Mouse (Mus musculus): Measurements from ENCODE around the gene Hcar2. TPM values are rescaled to one million over a fixed set of nuclear protein-coding genes. Genes with fewer than 3 reads are reported as not detected.
A peak's percentile ranks its signal among the peaks of the same experiment; 100 is the strongest.

The Hcar2 gene
- total RNA-seq, 2 experiments from 2014 or later, result not detected

- intact Hi-C loops (cut with DNase I), result no loop called here
- Histone ChIP-seq H3K27ac (no peak overlapping the region), H3K4me3 (no peak overlapping the region)
- no peak for DNase-seq
- no peak for TF ChIP-seq CTCF (IDR thresholded peaks at IDR 0.05)
These were observed 11.3 kb downstream of the Hcar2 start for GRCm38 (mm10) chr5:123853877-123854504.

- Histone ChIP-seq H3K27ac (no peak overlapping the region), H3K4me3 (no peak overlapping the region)
- intact Hi-C loops (cut with DNase I), result no loop called here
- no peak for DNase-seq
- TF ChIP-seq CTCF (IDR thresholded peaks at IDR 0.05), result no peak
These were observed 13.9 kb downstream of the Hcar2 start for GRCm38 (mm10) chr5:123851398-123851797.

- no peak for DNase-seq
- H3K27ac ChIP-seq, result no peak overlapping the region
- H3K4me3 ChIP-seq, result peak overlapping the region; percentile 6; the same call in 1 of the 2 replicates
- intact Hi-C loops (cut with DNase I), result no loop called here
- TF ChIP-seq CTCF (IDR thresholded peaks at IDR 0.05), result no peak
These were observed 21.0 kb downstream of the Hcar2 start for GRCm38 (mm10) chr5:123844316-123844715.

- DNase-seq, result no peak
- H3K27ac ChIP-seq, result no peak overlapping the region
- no peak overlapping the region for H3K4me3 ChIP-seq
- intact Hi-C loops (cut with DNase I), result no loop called here
- TF ChIP-seq CTCF (IDR thresholded peaks at IDR 0.05), result no peak
These were observed 21.5 kb downstream of the Hcar2 start for GRCm38 (mm10) chr5:123843816-123844215.

- DNase-seq, result no peak
- no peak for TF ChIP-seq CTCF (IDR thresholded peaks at IDR 0.05)
- intact Hi-C loops (cut with DNase I), result no loop called here
- Histone ChIP-seq H3K27ac (no peak overlapping the region), H3K4me3 (no peak overlapping the region)
These were observed 22.4 kb downstream of the Hcar2 start for GRCm38 (mm10) chr5:123842935-123843282.

- Histone ChIP-seq H3K4me3 (no peak overlapping the region), H3K27ac (no peak overlapping the region)
- TF ChIP-seq CTCF (IDR thresholded peaks at IDR 0.05), result no peak
- intact Hi-C loops (cut with DNase I), result no loop called here
- DNase-seq, result no peak
These were observed 22.9 kb downstream of the Hcar2 start for GRCm38 (mm10) chr5:123842221-123842934.

GRCm38 (mm10) chr5:123837371-123837770 is 27.9 kb downstream of the Hcar2 start:
- intact Hi-C loops (cut with DNase I), result no loop called here
- DNase-seq, result no peak
- H3K4me3 ChIP-seq, result no peak overlapping the region
- H3K27ac ChIP-seq, result no peak overlapping the region
- TF ChIP-seq CTCF (IDR thresholded peaks at IDR 0.05), result no peak

GRCm38 (mm10) chr5:123834836-123835235 is 30.5 kb downstream of the Hcar2 start:
- no peak for TF ChIP-seq CTCF (IDR thresholded peaks at IDR 0.05)
- H3K27ac ChIP-seq, result no peak overlapping the region
- DNase-seq, result no peak
- H3K4me3 ChIP-seq, result no peak overlapping the region
- intact Hi-C loops (cut with DNase I), result no loop called here

GRCm38 (mm10) chr5:123832309-123832708 is 33.0 kb downstream of the Hcar2 start:
- Histone ChIP-seq H3K27ac (no peak overlapping the region), H3K4me3 (no peak overlapping the region)
- TF ChIP-seq CTCF (IDR thresholded peaks at IDR 0.05), result no peak
- intact Hi-C loops (cut with DNase I), result no loop called here
- no peak for DNase-seq

GRCm38 (mm10) chr5:123827659-123828091 is 37.6 kb downstream of the Hcar2 start:
- intact Hi-C loops (cut with DNase I), result no loop called here
- TF ChIP-seq CTCF (IDR thresholded peaks at IDR 0.05), result peak; percentile 56
- DNase-seq, result peak; percentile 52
- no peak overlapping the region; the same call in 1 of the 2 replicates for H3K27ac ChIP-seq
- peak overlapping the region; percentile 38 for H3K4me3 ChIP-seq

- no peak for DNase-seq
- Histone ChIP-seq H3K4me3 (no peak overlapping the region), H3K27ac (no peak overlapping the region)
- intact Hi-C loops (cut with DNase I), result no loop called here
- no peak for TF ChIP-seq CTCF (IDR thresholded peaks at IDR 0.05)
These were observed 42.6 kb downstream of the Hcar2 start for GRCm38 (mm10) chr5:123822706-123823105.

- TF ChIP-seq CTCF (IDR thresholded peaks at IDR 0.05), result no peak
- intact Hi-C loops (cut with DNase I), result no loop called here
- H3K27ac ChIP-seq, result no peak overlapping the region
- no peak overlapping the region for H3K4me3 ChIP-seq
- no peak for DNase-seq
These were observed 44.1 kb downstream of the Hcar2 start for GRCm38 (mm10) chr5:123821264-123821571.

- DNase-seq, result peak; percentile 21
- intact Hi-C loops (cut with DNase I), result no loop called here
- H3K27ac ChIP-seq, result no peak overlapping the region
- H3K4me3 ChIP-seq, result no peak overlapping the region
- peak; percentile 25; the same call in 1 of the 2 replicates for TF ChIP-seq CTCF (IDR thresholded peaks at IDR 0.05)
These were observed 44.6 kb downstream of the Hcar2 start for GRCm38 (mm10) chr5:123820501-123821263.
